Mouse (Mus musculus): Measurements from ENCODE around the gene Cdip1.

GRCm38 (mm10) chr16:4711173-4711572, 78.9 kb downstream of the Cdip1 start:
- no peak for TF ChIP-seq CTCF (IDR thresholded peaks at IDR 0.05; ENCODE audit: borderline replicate concordance, insufficient read depth, low read length)
- no peak for TF ChIP-seq POLR2A (IDR thresholded peaks at IDR 0.05; ENCODE audit: low read depth, low read length)
